Comparison of ENCODE assay signal across 21 mouse cellular contexts in the genomic region with DNA sequence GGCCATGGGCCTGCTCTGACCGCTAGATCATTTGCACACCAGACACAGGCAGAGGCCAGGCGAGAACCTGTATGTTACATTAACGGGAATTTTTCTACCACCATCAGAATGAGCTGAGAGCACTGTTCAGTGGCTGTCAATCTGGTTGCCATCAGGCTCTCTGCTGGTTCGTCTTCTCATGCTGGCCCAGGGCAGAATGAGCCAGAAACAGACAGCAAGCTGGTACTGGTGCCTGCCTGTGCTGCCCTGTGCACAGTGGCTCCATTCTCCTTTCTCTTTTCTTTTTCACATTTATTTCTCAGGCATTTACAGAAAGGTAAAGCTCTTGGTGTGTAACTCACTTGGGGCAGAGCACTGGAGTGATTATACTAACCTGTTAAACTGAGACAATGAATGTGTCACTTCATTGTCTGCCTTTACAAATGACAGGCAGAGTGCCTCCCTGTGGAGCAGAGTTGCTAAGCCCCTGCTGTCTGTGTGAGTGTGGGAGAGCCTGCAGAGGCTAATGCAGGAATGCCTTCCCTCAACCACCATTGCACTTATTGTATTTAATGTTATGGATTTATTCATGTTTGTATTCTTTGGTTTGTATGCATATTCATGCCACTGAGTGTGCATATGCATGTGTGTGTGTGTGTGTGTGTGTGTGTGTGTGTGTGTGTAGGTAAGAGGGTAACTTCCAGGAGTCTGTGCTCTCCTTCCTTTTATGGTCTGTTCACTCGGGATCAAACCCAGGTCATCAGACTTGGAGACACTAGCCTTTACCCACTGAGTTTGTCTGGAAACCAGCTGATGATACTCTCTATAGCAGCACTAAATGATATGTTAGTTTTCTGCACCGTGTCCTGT. TPM values are rescaled to one million over a fixed set of nuclear protein-coding genes. Genes with fewer than 3 reads are reported as not detected.
DNase-seq lines count a peak whose midpoint lies in the region; ATAC-seq and TF ChIP-seq lines count a peak whose summit lies in the region.
"Had no signal": no experiment of that assay in that cellular context is flagged by ENCODE, and none has a peak within 500 bp of the region (broad histone marks: within the 10 kb centered on the region; RNA-seq: fewer than 3 reads in every experiment).

No protein-coding gene starts in this region.

- H3K9ac ChIP-seq in forebrain, embryonic 13.5 days = no peak overlapping the region
- H3K9ac ChIP-seq in intestine, postnatal 0 days (ENCODE audit: low read depth, low read length) = no peak overlapping the region
- H3K9ac ChIP-seq: embryonic facial prominence, embryonic 12.5 days; liver, embryonic 13.5 days had no signal

- H3K4me2 ChIP-seq in forebrain, embryonic 13.5 days = no peak overlapping the region
- no peak overlapping the region for H3K4me2 ChIP-seq in intestine, postnatal 0 days (replicated peaks; ENCODE audit: low read depth)
- H3K4me2 ChIP-seq: embryonic facial prominence, embryonic 12.5 days; liver, embryonic 13.5 days had no signal

- H3K36me3 ChIP-seq in forebrain, embryonic 13.5 days (ENCODE audit: poor library complexity, severe bottlenecking) = no peaks in the 10 kb centered on the region
- no peaks in the 10 kb centered on the region for H3K36me3 ChIP-seq in intestine, postnatal 0 days (ENCODE audit: control insufficient read depth, insufficient read depth)
- H3K36me3 ChIP-seq: embryonic facial prominence, embryonic 12.5 days; limb, embryonic 10.5 days; liver, embryonic 13.5 days had no signal

- no peak overlapping the region for H3K4me3 ChIP-seq in forebrain, embryonic 13.5 days
- H3K4me3 ChIP-seq in intestine, postnatal 0 days (ENCODE audit: low read depth, low read length) = no peak overlapping the region
- H3K4me3 ChIP-seq: embryonic facial prominence, embryonic 12.5 days; limb, embryonic 10.5 days; liver, embryonic 13.5 days had no signal

- H3K9me3 ChIP-seq in forebrain, embryonic 13.5 days (replicated peaks) = no peaks in the 10 kb centered on the region
- H3K9me3 ChIP-seq in intestine, postnatal 0 days (ENCODE audit: control insufficient read depth) = no peaks in the 10 kb centered on the region
- H3K9me3 ChIP-seq: embryonic facial prominence, embryonic 12.5 days; limb, embryonic 10.5 days; liver, embryonic 13.5 days had no signal

- no peak for TF ChIP-seq CTCF in intestine, postnatal 0 days (IDR thresholded peaks at IDR 0.05; ENCODE audit: low read depth)

- DNase-seq in heart, adult 11 months = peak; percentile 66
- DNase-seq in heart, postnatal 4 days = no peak
- DNase-seq in ZHBTc4 (ENCODE audit: low read depth, low spot score) = peak; percentile 12
- DNase-seq in mesoderm, embryonic 11.5 days (ENCODE audit: low read depth, low spot score) = peak; percentile 43
- DNase-seq in natural killer cell, adult 2 months (ENCODE audit: low spot score in 2 of 2) = no peak
- no peak for DNase-seq in layer of hippocampus, adult 18-20 months (ENCODE audit: low spot score in 2 of 2)
- DNase-seq: adrenal gland, adult 2 months; cerebellum, adult 2 months; gastrocnemius, postnatal 14 days; kidney, postnatal 10 days; liver, embryonic 13.5 days; lung, postnatal 10 days; right cerebral cortex, postnatal 25 days; thymus, postnatal 36 days had no signal

- peaks cover 23% of the 10 kb centered on the region for H3K4me1 ChIP-seq in forebrain, embryonic 13.5 days
- H3K4me1 ChIP-seq in intestine, postnatal 0 days (replicated peaks; ENCODE audit: control insufficient read depth, insufficient read depth, low read length) = no peaks in the 10 kb centered on the region
- H3K4me1 ChIP-seq: liver, embryonic 13.5 days had no signal

- 57% methylated on average over 6 of the region's 6 CpGs for WGBS in forebrain, embryonic 13.5 days
- WGBS in intestine, postnatal 0 days = 75% methylated on average over 6 of the region's 6 CpGs

- H3K27me3 ChIP-seq in forebrain, embryonic 13.5 days = no peaks in the 10 kb centered on the region
- no peaks in the 10 kb centered on the region for H3K27me3 ChIP-seq in intestine, postnatal 0 days (replicated peaks; ENCODE audit: control insufficient read depth, insufficient read depth, low read length)
- H3K27me3 ChIP-seq: embryonic facial prominence, embryonic 12.5 days; liver, embryonic 13.5 days had no signal

- peak; percentile 71 for ATAC-seq in forebrain, embryonic 13.5 days
- no peak for ATAC-seq in intestine, postnatal 0 days
- ATAC-seq: inflammation-experienced regulatory T-cells, adult 6 months; Patski had no signal

- H3K27ac ChIP-seq in forebrain, embryonic 13.5 days = 0 out of 2 replicates have a peak overlapping the region, but pooled peaks have one; percentile 3
- no peak overlapping the region for H3K27ac ChIP-seq in intestine, postnatal 0 days (ENCODE audit: low read depth, low read length)
- H3K27ac ChIP-seq: embryonic facial prominence, embryonic 12.5 days; limb, embryonic 10.5 days; liver, embryonic 13.5 days had no signal

RNA-seq across cellular contexts. Expression of a gene that starts 1.3 kb away (rescaled TPM):
- under 1 TPM; 0.29 to 0.36 TPM for total RNA-seq in heart, postnatal 4 days (2021)
- 0.05 and 0.10 TPM in 2 replicates for polyA plus RNA-seq in forebrain, embryonic 13.5 days (2015; fragmentation: Nextera tagmentation; extraction: Ambion mirVana)
- polyA plus RNA-seq in intestine, postnatal 0 days (2015; fragmentation: Nextera tagmentation; extraction: Ambion mirVana) = 0.01 TPM in 1 of 2 replicates, not detected in the other
- under 1 TPM; 0.10 to 0.32 TPM for total RNA-seq in layer of hippocampus, adult 18-20 months (2021)
- total RNA-seq: adrenal gland, adult 2 months; gastrocnemius, postnatal 14 days had no signal
- polyA plus RNA-seq: liver, embryonic 13.5 days; Patski; stomach, embryonic 14.5 days had no signal

Comparison
In these comparisons a context has a peak if more than half of its experiments do, and no peak if none do; other contexts are left out.
1. DNase-seq: peak in heart, adult 11 months (single experiment), ZHBTc4 (single experiment) and mesoderm, embryonic 11.5 days (single experiment); none in heart, postnatal 4 days (single experiment), natural killer cell, adult 2 months (0 of 2) and layer of hippocampus, adult 18-20 months (0 of 2).